Mouse (Mus musculus) forebrain, embryonic 15.5 days (tissue): Measurements from ENCODE around the gene Krtap4-6. TPM values are rescaled to one million over a fixed set of nuclear protein-coding genes. Genes with fewer than 3 reads are reported as not detected.

Experiments
- ATAC-seq: fragments of 200-750 bp; cut with Nextera tagmentation; replicated peaks from 2 replicates; pipeline ENCODE4 v1.8.0; 2017; ENCODE audit warnings: mild to moderate bottlenecking, moderate TSS enrichment, moderate library complexity
- H3K27ac ChIP-seq: fragments of 300-500 bp; sonication (generic); replicated peaks from 2 replicates; pipeline ENCODE4 v1.5.1; 2015; ENCODE audit warnings: mild to moderate bottlenecking, inconsistent platforms
- H3K27me3 ChIP-seq: fragments of 300-500 bp; sonication (generic); 2 replicates; pipeline ENCODE4 v1.6.1; 2015; ENCODE audit warnings: inconsistent platforms
- H3K36me3 ChIP-seq: fragments of 300-500 bp; sonication (generic); 2 replicates; pipeline ENCODE4 v1.6.1; 2015; ENCODE audit warnings: mild to moderate bottlenecking, inconsistent platforms
- H3K4me1 ChIP-seq: fragments of 300-500 bp; sonication (generic); 2 replicates; pipeline ENCODE4 v1.6.1; 2015; ENCODE audit warnings: inconsistent platforms
- H3K4me2 ChIP-seq: fragments of 300-500 bp; sonication (generic); replicated peaks from 2 replicates; pipeline ENCODE4 v1.6.1; 2015; ENCODE audit warnings: mild to moderate bottlenecking, inconsistent platforms
- H3K4me3 ChIP-seq: fragments of 300-500 bp; sonication (generic); 2 replicates; pipeline ENCODE4 v1.5.1; 2015; ENCODE audit warnings: mild to moderate bottlenecking, inconsistent platforms
- H3K9ac ChIP-seq: fragments of 300-500 bp; sonication (generic); replicated peaks from 2 replicates; pipeline ENCODE4 v1.6.1; 2015; ENCODE audit warnings: mild to moderate bottlenecking, inconsistent platforms
- H3K9me3 ChIP-seq: fragments of 300-500 bp; sonication (generic); 2 replicates; pipeline ENCODE4 v1.6.1; 2016; ENCODE audit warnings: inconsistent platforms
- WGBS: fragments of 180-500 bp; shearing (Covaris S2); methylation state at CpG from one replicate; pipeline ENCODE4 v1.1.7; 2015; ENCODE audit warnings: mixed read lengths; 5-methylcytosine and 5-hydroxymethylcytosine counted together
- polyA plus RNA-seq: library from polyadenylated mRNA; unstranded; fragments of >200 nt; fragmentation: Nextera tagmentation; extraction: Ambion mirVana; gene quantifications from 2 replicates; pipeline ENCODE4 v1.2.1, GENCODE M21; 2015

Gene Krtap4-6
- polyA plus RNA-seq, 1 experiment from 2014 or later = not detected

DNA sequence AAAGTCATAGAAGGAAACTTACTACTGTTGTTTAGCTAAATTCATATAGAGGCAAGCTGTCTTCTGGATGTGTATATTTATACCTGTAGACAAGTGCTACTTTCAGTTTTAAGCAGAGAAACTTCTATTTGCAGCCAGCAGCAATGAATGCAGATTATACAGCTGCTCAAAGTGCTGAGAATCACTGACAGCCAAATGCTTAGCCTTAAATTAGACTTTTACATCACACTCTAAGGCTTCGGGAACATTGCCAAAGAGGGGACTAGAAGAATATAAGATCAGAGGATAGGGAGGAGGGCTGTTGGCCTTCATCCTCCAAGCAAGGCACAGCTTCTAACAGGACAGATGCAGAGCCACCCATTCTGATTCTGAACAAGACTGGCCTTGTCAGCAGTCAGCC lies 28.7 kb downstream of the Krtap4-6 start:
- H3K4me2 ChIP-seq = no peak overlapping the region
- no peaks in the 10 kb centered on the region for H3K4me1 ChIP-seq
- H3K9ac ChIP-seq = no peak overlapping the region
- no peak overlapping the region for H3K27ac ChIP-seq
- no peak for ATAC-seq
- no peaks in the 10 kb centered on the region for H3K9me3 ChIP-seq
- no peak overlapping the region for H3K4me3 ChIP-seq
- no peaks in the 10 kb centered on the region for H3K36me3 ChIP-seq
- no peaks in the 10 kb centered on the region for H3K27me3 ChIP-seq
- 52% methylated on average over 1 of the region's 1 CpGs for WGBS

GRCm38 (mm10) chr11:99634653-99635134 lies 31.1 kb downstream of the Krtap4-6 start, which contains the start of gene Krtap4-2:
Gene Krtap4-2, minus strand, starts transcription at chr11:99635084.
- H3K4me2 ChIP-seq = no peak within 1 kb of the TSS
- H3K27ac ChIP-seq = no peak within 1 kb of the TSS
- H3K36me3 ChIP-seq = no peaks in the 10 kb centered on the region
- no peak within 1 kb of the TSS for H3K9ac ChIP-seq
- 36% methylated on average over 8 of the region's 8 CpGs for WGBS
- H3K4me1 ChIP-seq = no peaks in the 10 kb centered on the region
- H3K9me3 ChIP-seq = no peaks in the 10 kb centered on the region
- H3K4me3 ChIP-seq = no peak within 1 kb of the TSS
- no peaks in the 10 kb centered on the region for H3K27me3 ChIP-seq
- no peak for ATAC-seq

- no peak overlapping the region for H3K27ac ChIP-seq
- no peaks in the 10 kb centered on the region for H3K36me3 ChIP-seq
- H3K9ac ChIP-seq = no peak overlapping the region
- ATAC-seq = no peak
- H3K4me3 ChIP-seq = no peak overlapping the region
- H3K27me3 ChIP-seq = no peaks in the 10 kb centered on the region
- H3K4me2 ChIP-seq = no peak overlapping the region
- no peaks in the 10 kb centered on the region for H3K9me3 ChIP-seq
- no peaks in the 10 kb centered on the region for H3K4me1 ChIP-seq
- 73% methylated on average over 2 of the region's 2 CpGs for WGBS
Observed at GRCm38 (mm10) chr11:99633293-99633692, 32.5 kb downstream of the Krtap4-6 start.

GRCm38 (mm10) chr11:99630890-99631289 lies 34.9 kb downstream of the Krtap4-6 start:
- Histone ChIP-seq H3K9me3 (no peaks in the 10 kb centered on the region), H3K4me1 (no peaks in the 10 kb centered on the region), H3K27ac (no peak overlapping the region), H3K27me3 (no peaks in the 10 kb centered on the region), H3K36me3 (no peaks in the 10 kb centered on the region), H3K9ac (no peak overlapping the region), H3K4me2 (no peak overlapping the region), H3K4me3 (no peak overlapping the region)
- WGBS = 71% methylated on average over 3 of the region's 3 CpGs
- ATAC-seq = no peak

DNA sequence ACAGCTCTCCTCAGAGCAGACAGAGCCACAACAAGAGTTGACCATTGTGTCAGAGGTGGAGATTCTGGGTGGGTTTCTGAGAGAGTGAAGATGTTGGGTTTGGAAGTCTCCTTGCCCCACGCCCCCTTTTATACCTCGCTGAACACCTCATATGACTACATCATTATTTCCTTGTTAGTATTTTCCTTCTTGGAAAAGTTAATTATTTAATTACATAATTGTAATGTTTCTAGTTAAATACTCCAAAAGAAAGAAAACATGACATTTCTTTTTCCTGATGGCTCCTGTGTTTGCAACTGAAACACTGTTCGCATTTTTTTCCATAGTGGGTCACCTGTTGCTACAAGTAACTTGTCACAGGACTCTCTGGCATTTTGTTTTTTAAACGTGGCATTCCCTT lies 37.6 kb downstream of the Krtap4-6 start, which contains the start of gene Krtap4-1:
TSS of gene Krtap4-1 (minus strand) at position 101 of the 400 bp plus-strand sequence.
- Histone ChIP-seq H3K4me2 (no peak within 1 kb of the TSS), H3K27me3 (no peaks in the 10 kb centered on the region), H3K27ac (no peak within 1 kb of the TSS), H3K9me3 (no peaks in the 10 kb centered on the region), H3K9ac (no peak within 1 kb of the TSS), H3K36me3 (no peaks in the 10 kb centered on the region), H3K4me1 (no peaks in the 10 kb centered on the region), H3K4me3 (no peak within 1 kb of the TSS)
- WGBS = 79% methylated on average over 4 of the region's 4 CpGs
- no peak for ATAC-seq

DNA sequence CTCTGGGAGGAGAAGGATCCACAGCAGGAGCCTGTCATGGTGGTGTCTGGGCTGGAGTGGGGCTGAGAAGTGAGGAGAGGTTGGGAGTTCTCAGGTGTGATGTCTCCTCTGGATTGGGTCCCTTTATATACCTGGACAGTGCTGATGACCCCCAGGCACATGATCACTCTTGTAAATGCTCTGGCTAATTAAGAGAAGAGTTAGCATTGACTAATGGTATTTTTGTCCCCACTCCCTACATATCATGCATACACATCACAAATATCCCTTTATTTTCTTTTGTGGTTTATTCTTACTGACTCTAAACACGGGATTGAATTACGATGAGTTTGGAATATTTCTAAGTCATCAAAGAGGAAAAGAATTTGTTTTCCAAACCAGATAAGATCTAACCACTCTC lies 45.4 kb downstream of the Krtap4-6 start, which contains the start of gene Gm11562:
TSS of gene Gm11562 (minus strand) at position 101 of the 400 bp plus-strand sequence.
- Histone ChIP-seq H3K4me3 (no peak within 1 kb of the TSS), H3K9me3 (no peaks in the 10 kb centered on the region), H3K9ac (no peak within 1 kb of the TSS), H3K4me1 (no peaks in the 10 kb centered on the region), H3K36me3 (no peaks in the 10 kb centered on the region), H3K27ac (no peak within 1 kb of the TSS), H3K27me3 (no peaks in the 10 kb centered on the region), H3K4me2 (no peak within 1 kb of the TSS)
- WGBS = 91% methylated on average over 2 of the region's 2 CpGs
- ATAC-seq = no peak

Other genes with a start within 250 kb of the Krtap4-6 start
- 0.22 and 0.23 TPM in 2 replicates for gene Krt12, start 243.7 kb downstream of the Krtap4-6 start, polyA plus RNA-seq
- not detected in 2 replicates for gene Krt20, start 227.8 kb downstream of the Krtap4-6 start, polyA plus RNA-seq
- gene Krt23, start 172.8 kb downstream of the Krtap4-6 start, polyA plus RNA-seq = 0.10 TPM in 1 of 2 replicates, not detected in the other
- not detected in 2 replicates for gene Krt39, start 144.6 kb downstream of the Krtap4-6 start, polyA plus RNA-seq
- not detected in 2 replicates for gene Krt40, start 122.8 kb downstream of the Krtap4-6 start, polyA plus RNA-seq
- not detected in 2 replicates for gene Krtap3-3, start 115.1 kb downstream of the Krtap4-6 start, polyA plus RNA-seq
- gene Krtap3-2, start 109.1 kb downstream of the Krtap4-6 start, polyA plus RNA-seq = not detected in 2 replicates
- gene Gm11939, start 106.5 kb downstream of the Krtap4-6 start, polyA plus RNA-seq = not detected in 2 replicates
- gene Krtap3-1, start 99.3 kb downstream of the Krtap4-6 start, polyA plus RNA-seq = not detected in 2 replicates
- gene Krtap1-5, start 84.9 kb downstream of the Krtap4-6 start, polyA plus RNA-seq = not detected in 2 replicates
- gene Krtap1-4, start 82.3 kb downstream of the Krtap4-6 start, polyA plus RNA-seq = not detected in 2 replicates
- gene Krtap1-3, start 74.6 kb downstream of the Krtap4-6 start, polyA plus RNA-seq = not detected in 2 replicates
- not detected in 2 replicates for gene Krtap9-3, start 67.9 kb downstream of the Krtap4-6 start, polyA plus RNA-seq
- not detected in 2 replicates for gene Gm11938, start 62.7 kb downstream of the Krtap4-6 start, polyA plus RNA-seq
- not detected in 2 replicates for gene Gm11937, start 55.8 kb downstream of the Krtap4-6 start, polyA plus RNA-seq
- not detected in 2 replicates for gene Krtap2-4, start 51.1 kb downstream of the Krtap4-6 start, polyA plus RNA-seq
- not detected in 2 replicates for gene Gm11562, start 45.5 kb downstream of the Krtap4-6 start, polyA plus RNA-seq
- gene Krtap4-1, start 37.7 kb downstream of the Krtap4-6 start, polyA plus RNA-seq = not detected in 2 replicates
- gene Krtap4-2, start 30.9 kb downstream of the Krtap4-6 start, polyA plus RNA-seq = not detected in 2 replicates
- gene Krtap4-7, start 21.9 kb downstream of the Krtap4-6 start, polyA plus RNA-seq = not detected in 2 replicates
- gene Gm11555, start 15.7 kb downstream of the Krtap4-6 start, polyA plus RNA-seq = not detected in 2 replicates
- not detected in 2 replicates for gene Gm11563, start 7.0 kb downstream of the Krtap4-6 start, polyA plus RNA-seq
- not detected in 2 replicates for gene Gm14190, start 24.8 kb upstream of the Krtap4-6 start, polyA plus RNA-seq
- not detected in 2 replicates for gene Gm14180, start 68.3 kb upstream of the Krtap4-6 start, polyA plus RNA-seq
- not detected in 2 replicates for gene Gm11595, start 107.0 kb upstream of the Krtap4-6 start, polyA plus RNA-seq
- not detected in 2 replicates for gene Krtap4-8, start 114.7 kb upstream of the Krtap4-6 start, polyA plus RNA-seq
- not detected in 2 replicates for gene Krtap4-9, start 119.2 kb upstream of the Krtap4-6 start, polyA plus RNA-seq
- not detected in 2 replicates for gene Gm11596, start 127.5 kb upstream of the Krtap4-6 start, polyA plus RNA-seq
- not detected in 2 replicates for gene Gm11569, start 133.0 kb upstream of the Krtap4-6 start, polyA plus RNA-seq
- not detected in 2 replicates for gene Gm11554, start 138.5 kb upstream of the Krtap4-6 start, polyA plus RNA-seq
- gene Krtap4-13, start 143.9 kb upstream of the Krtap4-6 start, polyA plus RNA-seq = not detected in 2 replicates
- not detected in 2 replicates for gene Gm11564, start 149.7 kb upstream of the Krtap4-6 start, polyA plus RNA-seq
- not detected in 2 replicates for gene 2300003K06Rik, start 172.1 kb upstream of the Krtap4-6 start, polyA plus RNA-seq
- not detected in 2 replicates for gene Krtap4-16, start 185.6 kb upstream of the Krtap4-6 start, polyA plus RNA-seq
- not detected in 2 replicates for gene Gm11568, start 192.0 kb upstream of the Krtap4-6 start, polyA plus RNA-seq
- gene Gm11559, start 198.5 kb upstream of the Krtap4-6 start, polyA plus RNA-seq = not detected in 2 replicates
- gene Krtap9-1, start 207.4 kb upstream of the Krtap4-6 start, polyA plus RNA-seq = not detected in 2 replicates
- not detected in 2 replicates for gene Gm11567, start 213.2 kb upstream of the Krtap4-6 start, polyA plus RNA-seq
- gene Krtap31-1, start 242.0 kb upstream of the Krtap4-6 start, polyA plus RNA-seq = not detected in 2 replicates
- gene Gm11565, start 248.8 kb upstream of the Krtap4-6 start, polyA plus RNA-seq = not detected in 2 replicates